Mouse (Mus musculus) embryonic fibroblast, embryonic 13.5 days (primary cell): ENCODE data around the gene Trmt10a.

Source experiments
- CTCF ChIP-seq: IDR thresholded peaks from 2 replicates; pipeline ENCODE4 v1.5.1; 2011; ENCODE audit warnings: mild to moderate bottlenecking, control low read depth, low read length, moderate library complexity, borderline replicate concordance; ENCODE audit not compliant: insufficient read depth
- POLR2A ChIP-seq: IDR thresholded peaks from 2 replicates; pipeline ENCODE4 v1.6.1; 2011; ENCODE audit warnings: low read depth, mild to moderate bottlenecking, control low read depth, low read length, moderate library complexity

GRCm38 (mm10) chr3:138134528-138134927 is 8.7 kb upstream of the Trmt10a start:
- TF ChIP-seq CTCF: no peak
- no peak for TF ChIP-seq POLR2A
